Mouse (Mus musculus): ENCODE results near the gene Srcap. TPM values are rescaled to one million over a fixed set of nuclear protein-coding genes. Genes with fewer than 3 reads are reported as not detected.
"Not testable (repeated sequence)": the region's sequence is repeated elsewhere in the genome, so short reads cannot be mapped to it uniquely, and the experiment has no call there.

Gene Srcap
- total RNA-seq, 2 experiments from 2014 or later, result 67.8 to 74.8 TPM

DNA sequence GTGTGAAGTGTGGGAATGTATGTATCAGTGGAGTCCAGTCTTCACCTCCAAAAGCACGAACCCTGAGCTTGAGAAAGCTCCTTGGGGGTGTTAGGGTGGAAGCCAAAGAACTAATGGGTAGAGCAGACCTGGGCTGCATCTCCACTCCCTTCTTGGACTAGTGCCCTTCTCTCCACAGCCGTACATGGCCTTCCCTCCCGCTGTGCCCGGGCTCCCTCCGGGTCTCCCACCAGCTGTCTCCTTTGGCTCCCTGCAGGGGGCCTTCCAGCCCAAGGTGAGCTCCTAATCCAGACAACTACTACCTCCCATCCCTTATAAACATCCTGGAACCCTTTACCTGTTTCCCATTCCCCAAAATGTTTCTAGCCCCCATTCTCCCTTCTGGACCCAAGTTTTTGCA is 26.4 kb upstream of the Srcap start:
- intact Hi-C loops (cut with DNase I), result no loop called here
- DNase-seq, result no peak

DNA sequence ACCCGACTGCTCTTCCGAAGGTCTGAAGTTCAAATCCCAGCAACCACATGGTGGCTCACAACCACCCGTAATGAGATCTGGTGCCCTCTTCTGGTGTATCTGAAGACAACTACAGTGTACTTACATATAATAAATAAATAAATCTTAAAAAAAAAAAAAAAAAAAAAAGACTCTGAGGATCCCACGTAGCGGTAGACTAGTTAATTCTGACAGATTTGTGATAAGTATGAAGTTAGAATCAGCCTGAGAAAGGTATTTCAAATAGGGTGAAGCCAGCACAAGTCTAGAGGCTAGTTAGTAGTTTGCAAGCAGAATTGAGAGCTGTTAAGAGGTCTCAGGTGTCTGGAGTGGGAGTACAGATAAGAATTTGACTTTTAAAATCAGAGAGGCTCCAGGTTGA is 23.4 kb upstream of the Srcap start:
- DNase-seq; intact Hi-C loops (cut with DNase I): not testable (repeated sequence)

DNA sequence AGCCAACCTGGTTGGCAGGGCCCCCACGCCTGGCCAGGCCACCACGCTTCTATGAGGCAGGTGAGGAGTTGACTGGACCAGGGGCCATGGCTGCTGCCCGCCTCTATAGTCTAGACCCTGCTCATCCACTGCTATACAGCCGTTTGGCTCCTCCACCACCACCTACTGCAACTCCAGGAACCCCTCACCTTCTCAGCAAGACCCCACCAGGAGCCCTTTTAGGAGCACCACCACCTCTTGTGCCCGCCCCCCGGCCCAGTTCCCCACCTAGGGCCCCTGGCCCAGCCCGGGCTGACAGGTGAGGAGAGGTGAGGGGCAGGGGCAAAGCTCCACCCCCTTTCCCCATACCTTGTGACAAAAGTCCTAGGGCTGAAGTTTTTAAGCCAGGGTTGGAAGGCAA is 21.8 kb upstream of the Srcap start:
- intact Hi-C loops (cut with DNase I), result no loop called here
- DNase-seq, result no peak

DNA sequence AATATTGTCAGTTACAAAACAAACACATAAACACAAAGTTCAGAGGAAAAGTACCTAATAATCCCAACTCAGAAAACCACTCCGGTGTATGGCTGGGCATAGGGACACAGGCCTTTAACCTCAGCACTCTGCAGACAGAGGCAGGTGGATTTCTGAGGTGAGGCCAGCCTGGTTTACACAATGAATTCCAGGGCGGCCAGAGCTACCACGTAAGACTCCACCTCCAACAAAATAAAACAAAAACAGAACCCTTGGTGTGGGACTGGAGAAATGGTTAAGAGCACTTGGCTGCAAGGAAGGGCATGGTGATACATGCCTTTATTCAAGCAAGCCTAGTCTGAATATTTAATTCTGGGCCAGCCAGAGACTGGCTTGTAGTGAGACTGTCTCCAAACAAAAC is 19.9 kb upstream of the Srcap start:
- intact Hi-C loops (cut with DNase I), result no loop called here
- no peak for DNase-seq

DNA sequence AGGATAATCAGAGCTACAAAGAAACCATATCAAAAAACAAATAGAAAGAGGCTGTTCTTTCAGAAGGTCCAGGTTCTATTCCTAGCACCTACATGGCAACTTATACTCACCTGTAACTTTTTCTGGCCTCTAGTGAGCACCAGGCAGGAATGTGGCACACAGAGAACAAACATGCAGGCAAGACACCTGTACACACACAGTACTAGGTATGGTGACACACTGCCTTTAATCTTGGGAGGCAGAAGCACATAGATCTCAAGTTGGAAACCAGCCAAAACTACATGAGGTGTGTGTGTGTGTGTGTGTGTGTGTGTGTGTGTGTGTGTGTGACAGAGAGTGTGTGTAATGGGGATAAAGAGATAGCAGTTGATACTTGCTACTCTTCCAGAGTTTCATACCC is 17.1 kb upstream of the Srcap start:
- DNase-seq, result no peak
- intact Hi-C loops (cut with DNase I), result no loop called here

DNA sequence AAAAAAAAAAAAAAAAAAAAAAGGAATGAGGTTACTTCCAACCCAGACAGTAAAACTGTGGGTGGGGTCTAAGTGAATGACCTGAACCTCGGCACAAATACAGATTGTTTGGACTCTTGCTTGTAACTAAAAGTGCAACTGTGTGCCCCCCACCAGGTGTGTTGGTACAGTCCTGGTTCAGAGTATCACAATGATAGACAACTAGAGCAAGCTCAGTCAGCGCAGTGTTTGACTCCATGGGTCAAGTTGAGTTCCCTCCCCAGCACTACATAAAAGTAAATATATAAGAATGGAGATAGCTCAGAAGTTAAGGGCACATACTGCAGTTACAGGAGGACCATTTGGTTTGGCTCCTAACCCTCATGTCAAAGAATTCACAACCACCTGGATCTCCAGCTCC is 14.4 kb upstream of the Srcap start:
- no peak for DNase-seq
- intact Hi-C loops (cut with DNase I), result no loop called here

DNA sequence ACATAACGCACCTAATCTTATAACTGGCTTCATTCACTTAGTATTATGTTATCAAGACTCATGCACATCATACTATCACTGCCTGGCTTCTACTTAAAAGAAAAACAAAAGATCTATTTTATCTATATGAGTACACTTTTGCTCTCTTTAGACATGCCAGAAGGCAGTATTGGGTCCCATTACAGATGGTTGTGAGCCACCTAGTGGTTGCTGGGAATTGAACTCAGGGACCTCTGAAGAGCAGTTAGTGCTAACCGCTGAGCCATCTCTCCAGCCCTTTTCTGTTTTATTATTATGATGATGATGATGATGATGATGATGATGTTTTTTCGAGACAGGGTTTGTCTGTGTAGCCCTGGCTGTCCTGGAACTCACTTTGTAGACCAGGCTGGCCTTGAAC is 13.4 kb upstream of the Srcap start:
- peak; percentile 54 to 64 for DNase-seq
- intact Hi-C loops (cut with DNase I), result loop anchor here (1.0 to 2.0 kb wide), 2 partner anchors 136 to 189 kb away; no protein-coding TSS in a partner anchor

DNA sequence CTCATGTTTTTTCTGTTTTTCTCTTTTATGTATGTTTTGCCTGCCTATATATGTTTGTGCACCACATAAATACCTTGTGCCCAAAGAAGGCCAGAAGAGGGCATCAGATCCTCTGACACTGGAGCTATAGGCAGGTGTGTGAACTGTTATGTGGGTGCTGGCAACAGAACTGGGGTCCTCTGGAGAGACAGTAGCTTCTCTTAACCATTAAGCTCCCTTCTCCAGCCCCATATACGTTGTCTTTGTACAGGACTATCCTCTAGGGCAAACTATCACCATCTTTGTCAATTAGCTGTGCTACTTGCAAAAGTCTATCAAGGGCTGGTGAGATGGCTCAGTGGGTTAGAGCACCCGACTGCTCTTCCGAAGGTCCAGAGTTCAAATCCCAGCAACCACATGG is 3.5 kb upstream of the Srcap start:
- intact Hi-C loops (cut with DNase I), result no loop called here
- DNase-seq, result no peak

DNA sequence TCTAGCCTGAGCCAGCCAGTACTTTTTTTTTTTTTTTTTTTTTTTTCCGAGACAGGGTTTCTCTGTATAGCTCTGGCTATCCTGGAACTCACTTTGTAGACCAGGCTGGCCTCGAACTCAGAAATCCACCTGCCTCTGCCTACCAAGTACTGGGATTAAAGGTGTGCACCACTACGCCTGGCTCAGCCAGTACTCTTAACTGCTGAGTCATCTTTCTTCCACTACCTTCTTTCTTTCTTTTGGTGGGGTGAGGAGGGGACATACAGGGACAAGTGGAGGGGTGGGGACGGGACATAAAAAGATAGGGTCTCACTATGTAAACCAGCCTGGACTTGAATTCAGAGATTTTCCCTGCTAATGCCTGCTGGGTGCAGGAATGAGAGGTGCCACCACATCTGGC is 2.0 kb upstream of the Srcap start:
- intact Hi-C loops (cut with DNase I), result loop anchor here (2.0 kb wide), 1 partner anchor 29 kb away; no protein-coding TSS in a partner anchor
- not testable (repeated sequence) for DNase-seq

DNA sequence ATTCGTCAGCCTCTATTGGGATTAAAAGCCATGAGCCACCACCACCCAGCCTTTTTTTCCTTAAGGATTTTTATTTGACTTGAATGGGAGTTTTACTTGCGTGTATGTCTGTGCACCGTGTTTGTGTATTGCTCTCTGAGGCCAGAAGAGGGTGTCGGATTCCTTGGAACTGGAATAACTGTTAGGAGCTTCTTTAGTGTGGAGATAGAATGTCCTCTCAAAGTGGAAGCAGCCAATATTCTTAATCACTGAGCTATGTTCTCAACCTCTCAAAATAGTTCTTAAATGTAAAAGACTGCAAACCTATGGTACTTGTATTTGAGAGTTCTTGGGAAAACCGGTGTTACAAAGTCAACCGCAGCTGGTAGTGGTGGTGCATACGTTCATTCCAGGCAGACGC is 542 bp upstream of the Srcap start:
- DNase-seq, result peak; percentile 8 to 28
- intact Hi-C loops (cut with DNase I), result loop anchor here (2.0 kb wide), 1 partner anchor 30 kb away; no protein-coding TSS in a partner anchor

DNA sequence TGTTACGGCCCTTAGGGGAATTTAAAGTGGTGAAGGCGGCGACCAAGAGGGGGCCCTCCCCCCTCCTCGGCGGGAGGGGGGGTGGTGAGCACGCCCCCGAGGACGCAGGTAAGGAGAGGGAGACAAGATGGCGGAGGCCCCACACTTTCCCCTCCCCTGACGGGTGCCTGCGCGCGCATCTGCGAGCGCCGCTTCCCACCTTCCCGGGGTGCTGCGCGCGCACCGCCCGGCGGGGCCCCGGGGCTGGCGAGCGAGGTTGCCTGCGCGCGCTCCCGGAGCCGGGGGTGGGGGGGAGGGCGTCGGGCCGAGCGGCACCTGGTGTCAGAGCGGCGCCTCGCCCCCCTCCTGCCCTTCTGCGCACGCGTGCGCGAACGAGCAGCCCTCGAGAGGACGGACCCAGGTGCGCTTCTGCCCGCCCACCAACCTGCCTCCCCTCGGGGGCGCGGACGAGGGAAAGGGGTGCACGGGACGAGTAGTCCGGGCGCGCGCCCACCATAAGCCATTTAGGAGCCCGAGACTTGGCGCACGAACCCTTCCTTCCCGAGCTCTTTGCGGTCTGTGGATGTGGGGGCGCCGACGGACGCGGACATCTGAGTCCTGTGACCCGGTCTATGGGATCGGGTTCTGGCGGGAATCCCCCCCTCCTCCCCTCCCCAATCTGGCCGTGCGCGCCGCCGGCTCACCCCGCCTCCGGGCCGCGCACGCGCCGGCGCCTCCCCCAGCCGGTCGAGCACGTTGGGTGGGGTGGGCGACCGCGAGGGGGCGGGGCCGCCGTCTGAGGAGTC is 640 bp downstream of the Srcap start:
- intact Hi-C loops (cut with DNase I), result no loop called here
- DNase-seq, result peak; percentile 93 to 94

DNA sequence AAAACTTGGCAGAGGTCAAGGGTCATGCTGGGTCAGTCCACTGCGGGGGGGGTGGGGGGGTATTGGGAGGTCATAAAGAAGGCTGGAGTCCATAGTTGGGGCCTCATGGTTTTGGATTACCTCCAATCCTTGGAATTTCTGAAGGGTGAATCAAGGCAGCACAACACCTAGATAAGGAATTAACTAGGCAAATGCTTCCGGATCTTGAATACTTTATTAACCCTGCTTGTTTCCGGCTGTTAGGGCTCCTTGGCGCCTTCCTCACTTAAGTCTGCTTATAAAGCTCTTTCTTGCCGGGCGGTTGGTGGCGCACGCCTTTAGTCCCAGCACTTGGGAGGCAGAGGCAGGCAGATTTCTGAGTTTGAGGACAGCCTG is 1.2 kb downstream of the Srcap start:
- intact Hi-C loops (cut with DNase I), result no loop called here

DNA sequence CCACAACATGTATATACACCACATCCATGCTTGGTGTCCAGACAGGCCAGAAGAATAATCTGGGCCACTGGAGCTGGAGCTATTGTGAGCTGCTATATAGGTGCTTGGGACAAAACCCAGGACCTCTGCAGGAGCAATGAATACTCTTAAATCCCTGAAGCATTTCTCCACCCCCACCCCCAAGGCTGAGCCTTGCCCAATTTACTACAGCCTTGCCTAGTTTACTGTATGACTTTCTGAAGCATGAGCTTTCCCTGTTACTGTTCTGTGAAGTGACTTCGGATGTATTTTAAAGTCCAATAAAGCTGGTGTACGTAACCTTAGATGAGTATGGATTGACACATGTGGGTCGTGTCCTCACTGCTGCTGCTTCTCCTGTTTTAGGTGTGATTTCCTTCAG is 2.0 kb downstream of the Srcap start:
- intact Hi-C loops (cut with DNase I), result no loop called here
- DNase-seq, result peak in 1 of 2 experiments; percentile 12

More for the DNA sequence above, 1.2 kb downstream of the Srcap start:
- DNase-seq, result no peak

DNA sequence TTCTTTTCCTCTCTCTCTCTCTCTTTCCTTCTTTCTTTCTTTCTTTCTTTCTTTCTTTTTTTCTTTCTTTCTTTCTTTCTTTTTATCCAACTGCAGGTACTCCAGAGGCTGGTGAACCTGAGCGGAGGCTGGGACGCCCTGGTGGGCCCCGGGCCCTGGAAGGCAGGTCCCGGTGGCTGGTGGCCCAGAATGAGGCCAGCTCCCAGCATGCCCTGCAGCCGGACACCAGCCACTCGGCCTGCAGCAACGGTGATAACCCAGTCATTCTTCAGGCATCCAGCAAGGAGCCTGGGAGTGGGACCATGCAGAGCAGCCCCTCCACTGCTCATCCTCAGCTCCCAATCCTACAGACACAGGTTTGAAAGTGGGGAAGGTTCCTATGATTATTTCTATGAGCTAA is 4.1 kb downstream of the Srcap start:
- DNase-seq, result peak; percentile 44 to 49
- intact Hi-C loops (cut with DNase I), result no loop called here

DNA sequence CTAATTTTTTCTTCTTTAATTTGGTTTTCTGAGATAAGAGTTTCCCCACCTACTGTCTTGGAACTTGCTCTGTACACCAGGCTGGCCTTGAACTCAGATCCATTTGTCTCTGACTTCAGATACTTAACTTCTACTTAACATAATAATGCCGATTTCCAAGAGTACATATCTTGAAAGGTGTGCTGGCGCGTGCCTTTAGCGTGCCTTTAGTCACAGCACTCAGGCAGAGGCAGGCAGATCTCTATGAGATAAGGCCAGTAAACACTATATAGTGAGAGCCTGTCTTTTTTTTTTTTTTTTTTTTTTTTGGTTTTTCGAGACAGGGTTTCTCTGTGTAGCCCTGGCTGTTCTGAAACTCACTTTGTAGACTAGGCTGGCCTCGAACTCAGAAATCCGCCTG is 4.6 kb downstream of the Srcap start:
- no peak for DNase-seq
- intact Hi-C loops (cut with DNase I), result no loop called here

DNA sequence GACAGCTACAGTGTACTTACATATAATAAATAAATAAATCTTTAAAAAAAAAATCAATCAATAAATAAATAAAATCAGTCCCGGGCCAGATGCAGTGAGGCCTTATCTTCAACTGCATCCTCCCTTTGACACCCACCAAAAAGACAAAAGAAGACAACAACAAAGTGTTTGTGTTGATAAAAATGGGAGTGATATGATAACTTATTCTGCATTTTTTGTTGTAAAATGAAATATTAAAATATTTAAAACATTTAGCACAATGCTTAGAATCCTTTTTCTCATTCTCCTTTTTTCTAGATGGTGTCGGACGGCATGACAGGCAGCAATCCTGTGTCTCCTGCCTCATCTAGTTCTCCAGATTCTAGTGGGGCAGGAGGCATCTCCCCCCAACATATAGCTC is 7.5 kb downstream of the Srcap start, which contains the start of gene Gm42715:
Gene Gm42715 (plus strand): TSS at position 301 of the 400 bp plus-strand sequence.
- intact Hi-C loops (cut with DNase I), result no loop called here

DNA sequence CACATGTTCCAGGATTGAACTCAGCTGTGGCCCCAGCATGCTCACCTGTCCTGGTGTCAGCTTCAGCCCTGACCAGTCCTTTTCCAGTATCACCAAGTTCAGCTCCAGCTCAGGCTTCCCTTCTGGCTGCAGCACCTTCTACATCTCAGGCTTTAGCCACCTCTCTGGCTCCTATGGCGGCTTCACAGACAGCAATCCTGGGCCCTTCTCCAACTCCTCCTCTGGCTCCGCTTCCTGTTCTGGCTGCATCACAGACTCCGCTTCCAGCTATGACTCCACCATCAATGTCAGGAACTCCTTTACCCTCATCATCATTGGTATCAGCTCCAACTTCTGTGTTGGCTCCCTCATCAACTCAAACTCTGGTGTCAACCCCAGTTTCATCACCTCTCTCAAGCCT is 29.9 kb downstream of the Srcap start:
- DNase-seq, result peak; percentile 43 to 52
- intact Hi-C loops (cut with DNase I), result no loop called here

More for the DNA sequence above, 7.5 kb downstream of the Srcap start, which contains the start of gene Gm42715:
- no peak for DNase-seq

DNA sequence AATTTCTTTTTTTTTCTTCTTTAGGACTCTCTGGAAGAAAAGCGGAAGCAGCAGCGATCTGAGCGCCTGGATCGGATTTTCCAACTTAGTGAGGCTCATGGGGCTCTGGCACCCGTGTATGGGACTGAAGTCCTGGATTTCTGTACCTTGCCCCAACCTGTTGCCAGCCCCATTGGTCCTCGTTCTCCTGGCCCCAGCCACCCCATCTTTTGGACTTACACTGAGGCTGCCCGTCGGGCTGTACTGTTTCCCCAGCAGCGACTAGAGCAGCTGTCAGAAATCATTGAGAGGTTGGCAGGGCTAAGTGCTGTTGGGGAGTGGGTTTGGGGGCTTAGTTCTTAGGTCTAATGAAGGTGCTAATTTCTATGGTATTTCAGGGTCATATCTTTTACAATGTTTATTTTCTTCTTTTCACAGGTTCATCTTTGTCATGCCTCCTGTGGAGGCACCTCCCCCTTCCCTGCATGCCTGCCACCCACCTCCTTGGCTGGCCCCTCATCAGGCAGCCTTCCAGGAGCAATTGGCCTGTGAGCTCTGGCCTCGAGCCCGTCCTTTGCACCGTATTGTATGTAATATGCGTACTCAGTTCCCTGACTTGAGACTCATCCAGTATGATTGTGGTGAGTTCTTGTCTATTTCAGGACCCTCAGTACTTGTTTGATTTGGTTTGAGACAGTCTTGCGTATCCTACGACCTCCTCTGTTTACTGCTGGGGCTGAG is 37.5 kb downstream of the Srcap start:
- DNase-seq, result peak; percentile 86 to 87

DNA sequence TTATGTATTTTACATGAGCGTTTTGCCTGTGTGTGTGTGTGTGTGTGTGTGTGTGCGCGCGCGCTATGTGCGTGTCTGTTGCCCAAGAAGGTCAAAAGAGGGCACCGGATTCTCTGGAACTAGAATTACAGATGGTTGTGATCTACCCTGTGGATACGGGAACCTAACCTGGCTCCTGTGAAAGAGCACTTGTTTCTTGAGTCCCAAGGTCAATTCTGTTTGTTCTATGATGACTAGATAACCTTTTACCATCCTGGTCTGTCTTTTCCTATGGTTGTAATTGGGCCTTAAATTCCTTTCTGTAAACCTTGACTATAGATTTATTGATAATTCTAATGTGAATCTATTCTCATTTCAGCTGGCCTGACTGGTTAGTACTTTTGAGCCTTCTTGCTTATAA is 39.8 kb downstream of the Srcap start:
- no peak for DNase-seq
- intact Hi-C loops (cut with DNase I), result no loop called here

More for the DNA sequence above, 37.5 kb downstream of the Srcap start:
- intact Hi-C loops (cut with DNase I), result no loop called here

DNA sequence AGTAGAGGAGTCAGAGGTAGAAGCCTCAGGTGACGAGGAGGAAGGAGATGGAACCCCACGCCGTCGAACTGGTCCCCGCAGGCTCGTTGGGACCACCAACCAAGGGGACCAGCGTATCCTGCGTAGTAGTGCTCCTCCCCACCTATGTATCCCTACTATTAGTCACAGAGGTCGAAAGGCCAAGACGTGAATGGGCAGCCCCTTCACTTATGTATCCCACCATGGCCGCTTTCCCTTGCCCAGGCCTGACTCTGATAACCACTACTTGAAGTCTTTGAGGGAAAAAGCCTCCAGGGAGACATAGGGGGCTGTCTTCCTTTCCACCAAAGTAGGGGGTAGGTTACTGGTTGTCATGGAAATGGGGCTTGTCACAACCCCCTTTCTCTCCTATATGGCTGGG is 48.8 kb downstream of the Srcap start:
- intact Hi-C loops (cut with DNase I), result no loop called here

DNA sequence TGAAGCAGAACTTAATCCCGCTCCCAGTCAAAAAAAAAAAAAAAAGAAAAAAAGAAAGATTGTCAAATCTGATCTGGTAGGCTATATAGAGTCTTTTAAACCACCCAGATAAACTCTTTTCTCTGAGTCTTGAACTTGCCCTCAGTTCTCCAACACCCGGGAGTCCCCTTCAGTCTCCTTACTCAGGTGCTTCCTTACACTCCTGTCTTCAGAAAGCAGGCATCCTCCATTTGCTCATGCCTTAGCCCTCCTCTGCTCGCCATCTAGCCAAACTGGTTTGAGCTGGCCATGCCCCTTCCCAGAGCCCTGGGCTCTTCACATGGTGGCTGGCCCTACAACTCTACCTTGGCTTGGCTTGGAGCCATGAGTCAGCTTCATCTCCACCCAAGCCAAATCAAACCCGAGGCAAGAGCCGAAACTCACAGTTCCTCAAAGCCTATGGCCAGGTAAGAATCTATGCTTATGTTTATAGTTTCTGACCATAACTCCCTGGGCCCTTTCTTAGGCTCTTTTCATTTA is 49.6 kb downstream of the Srcap start, which contains the start of gene Tmem265:
Gene Tmem265 (plus strand): TSS at position 51 of the 519 bp plus-strand sequence.
- intact Hi-C loops (cut with DNase I), result no loop called here
- DNase-seq, result no peak

More for the DNA sequence above, 48.8 kb downstream of the Srcap start:
- DNase-seq, result no peak

Data from heart, postnatal 10 days (tissue).